Mouse (Mus musculus): ENCODE results near the gene Gpr31b.

DNA sequence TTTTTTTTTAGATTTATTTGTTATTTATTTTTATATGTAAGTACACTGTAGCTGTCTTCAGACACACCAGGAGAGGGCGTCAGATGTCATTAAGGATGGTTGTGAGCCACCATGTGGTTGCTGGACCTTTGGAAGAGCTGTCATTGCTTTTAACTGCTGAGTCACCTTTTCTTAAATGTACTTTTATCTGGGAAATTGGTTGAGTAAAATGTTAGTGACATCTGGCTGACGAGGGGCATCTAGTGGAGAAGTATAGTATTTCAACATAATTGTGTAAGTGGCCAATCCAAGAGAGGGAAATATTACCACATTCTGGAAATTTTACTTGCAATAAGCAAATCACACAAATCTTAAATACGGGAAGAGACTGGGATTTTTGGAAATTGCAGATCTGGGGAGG lies 42.2 kb downstream of the Gpr31b start:
- TF ChIP-seq CTCF (IDR thresholded peaks at IDR 0.05; ENCODE audit: low read depth, low read length) (peak; percentile 58), POLR2A (IDR thresholded peaks at IDR 0.05; ENCODE audit: extremely low read depth, insufficient read depth, low read length) (no peak)

All from liver, adult 2 months (tissue).